Mouse (Mus musculus) forebrain, embryonic 14.5 days (tissue): ENCODE results near the gene Scamp5. TPM values are rescaled to one million over a fixed set of nuclear protein-coding genes. Genes with fewer than 3 reads are reported as not detected.

Source experiments
- ATAC-seq: fragments of 200-750 bp; cut with Nextera tagmentation; 2 replicates; pipeline ENCODE4 v1.8.0; 2017; ENCODE audit warnings: mild to moderate bottlenecking, moderate library complexity
- DNase-seq: peaks from one replicate; pipeline ENCODE4 v3.0.0-alpha.2; 2015; ENCODE audit warnings: low spot score
- H3K27ac ChIP-seq: fragments of 300-500 bp; sonication (generic); 2 replicates; pipeline ENCODE4 v1.5.1; 2014; ENCODE audit warnings: low read depth, mild to moderate bottlenecking, control low read depth, low read length, moderate library complexity
- H3K27me3 ChIP-seq: fragments of 300-500 bp; sonication (generic); replicated peaks from 2 replicates; pipeline ENCODE4 v1.6.1; 2014; ENCODE audit warnings: low read length, control low read depth, mixed read lengths; ENCODE audit not compliant: control insufficient read depth, insufficient read depth
- H3K36me3 ChIP-seq: fragments of 300-500 bp; sonication (generic); 2 replicates; pipeline ENCODE4 v1.6.1; 2014; ENCODE audit warnings: low read length, control low read depth; ENCODE audit not compliant: control insufficient read depth, insufficient read depth
- H3K4me1 ChIP-seq: fragments of 300-500 bp; sonication (generic); 2 replicates; pipeline ENCODE4 v1.6.1; 2014; ENCODE audit warnings: antibody characterized with exemption, low read length, control low read depth; ENCODE audit not compliant: control insufficient read depth, insufficient read depth
- H3K4me2 ChIP-seq: fragments of 300-500 bp; sonication (generic); 2 replicates; pipeline ENCODE4 v1.6.1; 2014; ENCODE audit warnings: mild to moderate bottlenecking, control low read depth, low read length
- H3K4me3 ChIP-seq: fragments of 300-500 bp; sonication (generic); 2 replicates; pipeline ENCODE4 v1.5.1; 2014; ENCODE audit warnings: low read depth, low read length, control low read depth
- H3K9ac ChIP-seq: fragments of 300-500 bp; sonication (generic); 2 replicates; pipeline ENCODE4 v1.6.1; 2014; ENCODE audit warnings: mild to moderate bottlenecking, low read length, control low read depth, moderate library complexity
- H3K9me3 ChIP-seq: fragments of 300-500 bp; sonication (generic); replicated peaks from 2 replicates; pipeline ENCODE4 v1.6.1; 2016; ENCODE audit warnings: low read length, control low read depth, mixed read lengths; ENCODE audit not compliant: control insufficient read depth
- WGBS: fragments of 180-500 bp; shearing (Covaris S2); extraction: QIAGEN DNeasy Blood & Tissue Kit; methylation state at CpG from one replicate; pipeline ENCODE4 v1.1.7; 2014; 5-methylcytosine and 5-hydroxymethylcytosine counted together
- polyA plus RNA-seq: library from polyadenylated mRNA; unstranded; fragments of >200 nt; fragmentation: Nextera tagmentation; extraction: Ambion mirVana; gene quantifications from 2 replicates; pipeline ENCODE4 v1.2.1, GENCODE M21; 2014

The Scamp5 gene
- polyA plus RNA-seq, 1 experiment from 2014 or later, result 73.9 TPM

DNA sequence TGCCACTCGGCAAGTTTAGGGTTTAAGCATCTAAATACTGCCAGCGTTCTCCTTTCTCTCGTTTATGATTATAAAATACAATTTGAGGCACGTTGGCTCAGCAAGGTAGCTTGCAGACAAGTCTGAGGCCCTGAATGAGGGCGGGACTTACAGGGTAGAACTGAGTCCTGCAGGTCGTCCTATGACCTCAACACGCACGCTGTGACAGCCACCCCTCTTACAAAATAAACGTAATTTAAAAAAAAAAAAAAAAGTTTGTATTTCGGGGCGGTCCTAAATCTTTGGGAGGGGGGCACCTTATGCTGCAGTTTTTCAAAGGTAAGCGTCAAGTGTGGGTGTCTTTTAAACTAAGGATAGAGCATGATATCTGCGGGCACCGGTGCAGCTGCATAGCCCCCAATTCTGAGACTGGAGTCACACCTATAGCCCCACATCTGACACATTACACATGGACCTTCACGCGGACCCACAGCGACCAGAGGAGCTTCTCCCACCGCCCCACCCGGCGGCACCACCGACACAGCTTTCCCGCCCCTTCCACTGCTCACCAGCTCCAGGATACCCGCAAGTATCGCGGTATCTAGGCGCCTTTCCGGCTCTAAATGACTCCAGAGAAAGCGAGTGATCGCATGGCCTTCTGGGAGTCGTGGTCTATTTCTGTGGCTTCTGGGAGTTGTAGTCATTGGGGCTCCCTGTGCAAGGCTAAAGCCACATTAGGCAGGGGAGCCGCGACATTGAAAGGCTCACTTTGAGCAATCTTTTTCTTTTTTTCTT is 28.2 kb downstream of the Scamp5 start, which contains the start of gene Ppcdc:
Gene Ppcdc, minus strand, starts transcription at position 603 of the 774 bp plus-strand sequence.
- H3K4me1 ChIP-seq, result 0 out of 2 replicates have a peak, but pooled peaks cover 5% of the 10 kb centered on the region
- no peaks in the 10 kb centered on the region for H3K27me3 ChIP-seq
- DNase-seq (peak; percentile 99), ATAC-seq (peak; percentile 99)
- no peak within 1 kb of the TSS; the same call in 1 of the 2 replicates for H3K27ac ChIP-seq
- H3K4me3 ChIP-seq, result peak within 1 kb of the TSS; percentile 49
- peaks cover 33% of the 10 kb centered on the region for H3K36me3 ChIP-seq
- WGBS, result 3% methylated on average over 32 of the region's 32 CpGs
- peak within 1 kb of the TSS; percentile 74 for H3K9ac ChIP-seq
- no peaks in the 10 kb centered on the region for H3K9me3 ChIP-seq
- H3K4me2 ChIP-seq, result peak within 1 kb of the TSS; percentile 69

- WGBS, result 60% methylated on average over 7 of the region's 7 CpGs
Observed at GRCm38 (mm10) chr9:57439083-57439482, 28.8 kb downstream of the Scamp5 start.

DNA sequence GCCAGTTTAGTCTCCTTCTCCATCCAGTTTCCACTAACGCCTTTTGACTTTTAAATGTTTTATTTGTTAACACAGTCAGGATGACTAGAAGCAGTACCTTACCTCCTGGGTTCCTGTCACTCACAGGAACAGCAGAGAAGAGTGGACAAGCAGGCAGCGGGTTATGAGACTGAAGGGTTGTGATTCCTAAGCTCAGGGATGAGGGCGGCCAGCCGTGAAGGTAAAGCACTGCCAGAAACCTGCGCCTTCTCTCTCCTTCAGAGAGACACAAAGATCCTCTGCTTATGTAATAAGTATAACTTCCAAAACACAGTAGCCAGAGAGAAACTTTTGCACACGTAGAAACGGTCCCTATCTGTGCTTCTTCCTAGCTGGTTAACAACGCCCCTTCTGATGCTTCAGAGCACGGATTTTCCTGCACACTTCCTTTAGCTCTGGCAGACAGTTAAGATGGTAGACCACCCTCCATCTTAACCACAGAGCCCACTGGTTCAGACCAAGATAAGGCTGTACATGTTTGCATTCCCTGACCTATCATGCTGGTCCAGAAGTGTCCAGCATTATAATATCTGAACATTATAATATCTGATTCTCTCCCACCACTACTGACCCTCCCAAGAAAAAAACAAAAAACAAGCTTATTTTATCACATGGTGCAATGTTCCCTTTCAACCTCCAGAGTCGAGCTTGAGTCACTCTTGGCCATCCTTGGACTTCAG is 29.8 kb downstream of the Scamp5 start:
- H3K9ac ChIP-seq, result no peak overlapping the region
- peaks cover 20% of the 10 kb centered on the region; the same call in 1 of the 2 replicates for H3K36me3 ChIP-seq
- H3K9me3 ChIP-seq, result no peaks in the 10 kb centered on the region
- H3K27me3 ChIP-seq, result no peaks in the 10 kb centered on the region
- no peak for ATAC-seq
- H3K4me2 ChIP-seq, result no peak overlapping the region
- 89% methylated on average over 10 of the region's 10 CpGs for WGBS
- no peak for DNase-seq
- H3K27ac ChIP-seq, result no peak overlapping the region
- no peak overlapping the region for H3K4me3 ChIP-seq
- H3K4me1 ChIP-seq, result peaks cover 11% of the 10 kb centered on the region

More at GRCm38 (mm10) chr9:57439083-57439482, 28.8 kb downstream of the Scamp5 start:
- Histone ChIP-seq H3K9me3 (no peaks in the 10 kb centered on the region), H3K9ac (peak overlapping the region; percentile 74), H3K4me2 (peak overlapping the region; percentile 69), H3K4me3 (peak overlapping the region; percentile 49), H3K27me3 (no peaks in the 10 kb centered on the region), H3K36me3 (peaks cover 30% of the 10 kb centered on the region), H3K27ac (no peak overlapping the region), H3K4me1 (0 out of 2 replicates have a peak, but pooled peaks cover 5% of the 10 kb centered on the region)
- ATAC-seq (no peak), DNase-seq (no peak)

GRCm38 (mm10) chr9:57436166-57436565 is 31.7 kb downstream of the Scamp5 start:
- H3K4me1 ChIP-seq, result peaks cover 13% of the 10 kb centered on the region
- H3K4me2 ChIP-seq, result no peak overlapping the region
- no peaks in the 10 kb centered on the region for H3K9me3 ChIP-seq
- 89% methylated on average over 5 of the region's 5 CpGs for WGBS
- H3K36me3 ChIP-seq, result 0 out of 2 replicates have a peak, but pooled peaks cover 2% of the 10 kb centered on the region
- H3K9ac ChIP-seq, result no peak overlapping the region
- no peaks in the 10 kb centered on the region for H3K27me3 ChIP-seq
- no peak for ATAC-seq
- no peak for DNase-seq
- H3K4me3 ChIP-seq, result no peak overlapping the region
- no peak overlapping the region for H3K27ac ChIP-seq

DNA sequence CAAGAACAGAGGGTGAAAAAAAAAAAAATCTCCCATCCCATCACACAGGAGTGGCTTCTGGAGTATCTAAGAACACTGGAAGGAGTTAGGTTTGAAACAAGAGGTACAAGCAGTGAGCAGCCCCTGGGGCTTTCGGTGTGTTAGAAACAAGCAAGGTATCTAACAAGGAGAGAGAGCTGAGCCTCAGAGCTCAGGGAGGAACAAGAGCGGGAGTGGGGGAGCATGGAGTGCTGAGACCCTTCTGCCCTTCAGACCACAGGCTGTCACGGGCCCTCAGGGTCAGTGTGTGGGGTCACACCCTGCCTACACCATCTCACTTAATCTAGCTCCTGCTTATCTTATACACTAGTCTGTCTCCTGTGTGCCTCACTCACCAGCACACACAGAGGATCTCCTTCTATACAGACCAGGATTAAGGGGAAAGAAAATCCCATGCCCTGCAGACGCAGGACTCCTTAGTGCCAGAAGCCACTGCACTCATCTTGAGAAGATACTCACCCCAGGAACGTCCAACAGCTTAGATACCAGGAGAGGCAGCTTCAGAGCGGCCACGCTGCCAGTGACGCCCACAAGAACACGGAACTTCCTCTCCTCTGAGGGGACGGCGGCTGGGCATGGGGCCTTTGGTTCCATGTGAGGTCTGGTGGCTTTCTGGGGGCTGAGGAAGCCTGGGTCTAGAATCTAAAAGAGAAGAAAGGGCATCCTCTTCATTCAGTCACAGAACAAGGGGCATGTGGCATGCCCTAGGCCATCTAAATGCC is 33.3 kb downstream of the Scamp5 start:
- Histone ChIP-seq H3K27ac (no peak overlapping the region), H3K4me3 (no peak overlapping the region), H3K36me3 (no peaks in the 10 kb centered on the region), H3K9me3 (no peaks in the 10 kb centered on the region), H3K4me2 (no peak overlapping the region), H3K4me1 (peaks cover 13% of the 10 kb centered on the region), H3K9ac (no peak overlapping the region), H3K27me3 (no peaks in the 10 kb centered on the region)
- no peak for ATAC-seq
- DNase-seq, result no peak
- 86% methylated on average over 11 of the region's 11 CpGs for WGBS

DNA sequence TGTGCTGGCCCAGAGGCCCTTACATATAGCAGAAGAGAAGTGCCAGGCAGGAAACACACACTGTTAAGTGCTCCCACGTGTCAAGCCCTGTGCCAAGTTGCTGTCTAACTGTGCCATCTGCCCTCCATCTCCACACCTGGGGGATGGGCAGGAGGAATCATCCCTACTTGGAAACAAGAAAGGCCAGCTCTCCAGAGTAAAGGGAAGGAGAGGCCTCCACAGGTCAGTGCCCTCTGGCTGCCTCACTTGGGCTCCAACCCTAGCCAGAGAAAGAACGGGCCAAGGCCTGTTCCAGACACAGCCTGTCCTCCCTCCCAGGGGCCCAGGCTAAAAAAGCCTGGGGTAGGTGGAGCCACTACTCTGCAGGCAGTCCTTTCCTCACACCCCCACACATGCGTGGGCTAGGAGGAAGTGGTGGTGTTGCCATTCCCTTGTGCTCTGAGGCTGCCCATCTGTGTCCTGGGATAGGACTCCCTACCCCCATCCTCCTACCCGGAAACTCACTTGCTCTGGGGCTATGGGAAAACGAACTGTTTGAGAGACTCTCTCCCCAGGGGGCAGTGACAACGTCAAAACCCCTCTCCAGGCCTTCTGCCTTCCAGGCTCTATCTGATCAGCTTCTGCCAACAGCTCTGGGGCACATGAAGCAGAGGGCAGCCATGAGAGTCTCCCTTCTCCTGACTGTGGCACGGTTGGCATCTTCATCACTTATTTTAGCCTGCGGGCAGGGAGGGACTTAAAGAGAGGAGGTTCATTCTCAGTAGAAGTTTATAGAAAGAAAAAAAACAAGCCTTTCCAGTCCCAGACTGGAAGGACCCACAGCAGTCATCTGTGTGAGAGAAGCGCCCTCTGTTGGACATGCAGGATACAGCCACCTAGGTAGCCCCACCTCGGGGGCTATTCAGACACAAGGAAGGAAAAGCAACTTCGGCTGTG is 34.5 kb downstream of the Scamp5 start:
- Histone ChIP-seq H3K4me3 (no peak overlapping the region), H3K9ac (0 out of 2 replicates have a peak overlapping the region, but pooled peaks have one; percentile 30), H3K27ac (no peak overlapping the region), H3K4me1 (peaks cover 8% of the 10 kb centered on the region), H3K9me3 (no peaks in the 10 kb centered on the region), H3K27me3 (no peaks in the 10 kb centered on the region), H3K4me2 (no peak overlapping the region), H3K36me3 (no peaks in the 10 kb centered on the region)
- DNase-seq (peak; percentile 90), ATAC-seq (peak; percentile 77)
- 22% methylated on average over 11 of the region's 11 CpGs for WGBS

GRCm38 (mm10) chr9:57432480-57432879 is 35.4 kb downstream of the Scamp5 start:
- DNase-seq (no peak), ATAC-seq (no peak)
- Histone ChIP-seq H3K36me3 (no peaks in the 10 kb centered on the region), H3K27ac (no peak overlapping the region), H3K27me3 (no peaks in the 10 kb centered on the region), H3K9ac (no peak overlapping the region), H3K4me2 (no peak overlapping the region), H3K9me3 (no peaks in the 10 kb centered on the region), H3K4me3 (no peak overlapping the region), H3K4me1 (peaks cover 8% of the 10 kb centered on the region)
- 94% methylated on average over 3 of the region's 3 CpGs for WGBS

DNA sequence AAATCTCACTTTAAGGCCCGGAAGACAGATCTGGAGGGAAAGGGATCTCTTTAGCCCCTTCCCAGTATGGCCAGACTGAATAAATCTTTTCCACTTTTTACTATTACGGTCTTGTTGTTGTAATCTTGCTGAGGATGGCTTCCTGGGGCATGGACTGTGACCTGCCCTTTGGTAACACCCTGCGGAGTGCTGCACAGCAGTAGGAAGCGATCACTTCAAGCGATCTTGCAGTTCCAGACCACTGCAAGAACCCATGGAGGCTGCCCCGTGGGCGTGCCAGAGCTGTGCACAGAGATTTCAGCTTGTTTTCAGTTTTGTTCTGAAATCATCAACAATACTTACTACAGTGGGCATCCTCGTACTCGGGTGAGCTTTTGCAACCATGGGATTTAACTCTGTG is 36.7 kb downstream of the Scamp5 start:
- 15% methylated on average over 9 of the region's 9 CpGs for WGBS
- Histone ChIP-seq H3K4me1 (peaks cover 8% of the 10 kb centered on the region), H3K27me3 (no peaks in the 10 kb centered on the region), H3K9me3 (no peaks in the 10 kb centered on the region), H3K27ac (no peak overlapping the region), H3K4me2 (no peak overlapping the region), H3K4me3 (no peak overlapping the region), H3K36me3 (no peaks in the 10 kb centered on the region), H3K9ac (peak overlapping the region; percentile 3; the same call in 1 of the 2 replicates)
- ATAC-seq (no peak), DNase-seq (no peak)
